Mouse (Mus musculus) embryonic fibroblast, embryonic 13.5 days (primary cell): ENCODE results near the gene Rhbg.

Source experiments
- CTCF ChIP-seq: IDR thresholded peaks from 2 replicates; pipeline ENCODE4 v1.5.1; 2011; ENCODE audit warnings: mild to moderate bottlenecking, control low read depth, low read length, moderate library complexity, borderline replicate concordance; ENCODE audit not compliant: insufficient read depth
- POLR2A ChIP-seq: IDR thresholded peaks from 2 replicates; pipeline ENCODE4 v1.6.1; 2011; ENCODE audit warnings: low read depth, mild to moderate bottlenecking, control low read depth, low read length, moderate library complexity

DNA sequence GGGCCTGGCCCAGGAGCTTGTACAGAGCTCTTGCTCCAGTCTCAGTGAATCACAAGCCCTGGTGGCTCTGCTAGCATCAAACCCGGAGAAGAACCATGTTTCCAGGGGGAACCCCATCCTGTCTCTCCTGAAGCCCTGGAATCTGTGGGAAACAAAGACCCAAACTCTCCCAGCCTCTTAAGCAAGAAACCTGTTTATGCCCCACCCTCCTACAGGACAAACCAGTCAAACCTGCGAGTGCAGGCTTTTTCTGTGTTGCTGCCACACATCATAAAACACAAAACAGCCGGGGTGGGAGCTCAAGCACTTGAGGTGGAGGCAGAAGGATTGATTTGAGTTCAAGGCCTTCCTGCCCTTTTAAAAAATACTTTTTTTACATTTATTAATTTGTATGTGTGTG is 7.8 kb upstream of the Rhbg start:
- TF ChIP-seq CTCF = no peak
- TF ChIP-seq POLR2A = no peak
